Mouse (Mus musculus) liver, adult 2 months (tissue): ENCODE data around the gene Dpp6.

Experiments used
- CTCF ChIP-seq: fragments of 200-500 bp; IDR thresholded peaks from 2 replicates; pipeline ENCODE4 v1.5.1; 2011; ENCODE audit warnings: low read depth, low read length, control low read depth
- POLR2A ChIP-seq: fragments of 200-500 bp; IDR thresholded peaks from 2 replicates; pipeline ENCODE4 v1.6.1; 2011; ENCODE audit warnings: low read length, control low read depth; ENCODE audit not compliant: insufficient read depth; ENCODE audit errors: extremely low read depth

GRCm38 (mm10) chr5:26903786-26904185 is 86.8 kb downstream of the Dpp6 start:
- no peak for TF ChIP-seq POLR2A
- no peak for TF ChIP-seq CTCF
